Mouse (Mus musculus): ENCODE measurements around the gene Lnx1.

GRCm38 (mm10) chr5:74610511-74610910 lies 92.2 kb downstream of the Lnx1 start:
- TF ChIP-seq CTCF (IDR thresholded peaks at IDR 0.05; ENCODE audit: low read depth) (no peak), EP300 (IDR thresholded peaks at IDR 0.05; ENCODE audit: low read depth) (no peak)
